Mouse (Mus musculus) inflammation-experienced regulatory T-cells, adult 6 months (primary cell): ENCODE measurements around the gene Adtrp. TPM values are rescaled to one million over a fixed set of nuclear protein-coding genes. Genes with fewer than 3 reads are reported as not detected.

Source experiments
- ATAC-seq: one replicate; pipeline ENCODE4 v1.8.0; 2017
- polyA plus RNA-seq, 3 experiments: library from polyadenylated mRNA; unstranded; fragments of 100-300 nt; shearing (Covaris generic); gene quantifications; one replicate each; pipeline ENCODE4 v1.2.1; 2017

The Adtrp gene
- polyA plus RNA-seq, 3 experiments from 2014 or later, result not detected

GRCm38 (mm10) chr13:41773812-41774376 is 73.6 kb downstream of the Adtrp start:
- peak; percentile 83 for ATAC-seq

DNA sequence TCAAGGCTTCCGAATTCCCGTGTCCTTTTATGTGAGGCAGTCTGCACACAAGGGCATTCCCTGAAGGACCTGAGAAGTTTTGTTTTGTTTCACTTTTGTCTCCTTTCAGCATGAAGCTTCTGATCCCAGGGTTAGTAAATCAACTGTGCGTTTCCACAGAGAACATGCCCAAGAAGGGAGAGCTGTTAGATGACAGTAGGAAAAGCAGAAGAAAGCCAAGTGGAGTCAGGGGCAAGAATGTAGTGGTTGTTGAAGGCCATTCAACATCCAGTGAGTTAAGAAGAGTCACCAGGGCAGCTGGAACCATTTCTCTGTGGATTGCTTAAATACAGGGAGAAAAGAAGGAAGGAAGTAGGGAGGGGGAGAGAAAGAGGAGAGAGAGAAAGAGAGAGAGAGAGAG is 76.4 kb downstream of the Adtrp start:
- no peak for ATAC-seq

- ATAC-seq, result no peak
Measured at GRCm38 (mm10) chr13:41767941-41768340, 79.5 kb downstream of the Adtrp start.

DNA sequence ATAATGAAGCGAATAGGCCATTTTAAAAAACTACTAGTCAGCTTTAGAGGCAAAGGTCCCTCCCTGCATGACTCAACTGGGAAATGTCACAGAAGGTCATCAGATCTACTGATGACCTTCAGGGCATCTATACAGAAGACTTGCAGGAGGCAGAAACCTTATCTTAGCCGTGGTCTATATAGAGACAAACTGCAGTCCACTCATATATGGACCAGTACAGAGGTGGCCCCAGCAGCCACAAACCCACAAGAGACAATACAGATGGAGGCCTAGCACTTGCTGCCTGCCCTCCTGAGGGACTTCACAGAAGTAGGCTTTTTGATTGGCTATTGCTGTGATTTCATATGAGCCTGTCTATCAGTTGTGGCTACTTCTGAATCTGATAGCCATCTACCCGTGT is 85.5 kb downstream of the Adtrp start:
- ATAC-seq, result no peak

GRCm38 (mm10) chr13:41760484-41760883 is 87.0 kb downstream of the Adtrp start:
- no peak for ATAC-seq

GRCm38 (mm10) chr13:41758550-41759465 is 88.7 kb downstream of the Adtrp start:
- ATAC-seq, result no peak

DNA sequence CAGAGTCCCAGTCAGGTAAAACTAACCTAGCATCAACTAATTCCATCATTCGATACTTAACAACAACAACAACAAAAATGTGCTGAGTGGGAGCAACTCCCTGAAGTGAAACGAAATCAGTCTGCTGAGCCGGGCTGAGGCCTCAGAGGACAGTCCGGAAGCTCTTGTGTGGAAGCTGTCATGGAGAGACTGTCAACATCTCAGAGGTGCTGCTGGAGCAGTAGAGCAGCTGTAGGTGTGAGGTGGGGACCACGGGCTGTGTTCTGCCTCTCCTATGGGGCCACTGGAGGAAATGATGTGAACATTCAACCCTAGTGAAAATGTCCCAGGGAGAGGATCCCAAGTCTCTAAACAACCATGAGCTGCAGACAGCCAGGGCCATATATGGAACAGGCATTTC is 94.4 kb downstream of the Adtrp start:
- no peak for ATAC-seq

GRCm38 (mm10) chr13:41750481-41750880 is 97.0 kb downstream of the Adtrp start:
- ATAC-seq, result no peak

DNA sequence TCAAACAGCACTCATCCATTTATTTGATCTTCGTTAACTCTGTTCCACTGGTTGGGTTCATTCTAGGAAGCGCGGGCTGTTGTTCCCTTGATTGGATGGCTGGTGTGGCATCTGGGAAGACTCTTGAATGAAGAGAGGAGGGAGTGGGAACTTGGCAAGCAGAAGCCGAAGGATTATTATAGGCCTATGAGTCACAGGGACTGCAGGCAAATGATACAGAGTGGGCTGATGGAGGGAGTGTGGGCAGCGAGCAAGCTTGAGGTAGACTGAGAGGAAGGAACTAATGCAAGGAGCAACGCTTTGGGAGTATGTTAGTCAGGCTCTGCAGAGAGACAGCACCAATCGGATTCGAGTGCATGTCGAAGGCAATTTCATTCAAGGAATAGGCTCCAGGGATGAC is 98.6 kb downstream of the Adtrp start:
- no peak for ATAC-seq

- ATAC-seq, result no peak
Measured at GRCm38 (mm10) chr13:41747691-41748090, 99.8 kb downstream of the Adtrp start.

- ATAC-seq, result peak; percentile 43
Measured at GRCm38 (mm10) chr13:41746971-41747615, 100.4 kb downstream of the Adtrp start.

GRCm38 (mm10) chr13:41740456-41741085 is 106.9 kb downstream of the Adtrp start:
- ATAC-seq, result no peak

GRCm38 (mm10) chr13:41737628-41738309 is 109.7 kb downstream of the Adtrp start:
- ATAC-seq, result no peak

DNA sequence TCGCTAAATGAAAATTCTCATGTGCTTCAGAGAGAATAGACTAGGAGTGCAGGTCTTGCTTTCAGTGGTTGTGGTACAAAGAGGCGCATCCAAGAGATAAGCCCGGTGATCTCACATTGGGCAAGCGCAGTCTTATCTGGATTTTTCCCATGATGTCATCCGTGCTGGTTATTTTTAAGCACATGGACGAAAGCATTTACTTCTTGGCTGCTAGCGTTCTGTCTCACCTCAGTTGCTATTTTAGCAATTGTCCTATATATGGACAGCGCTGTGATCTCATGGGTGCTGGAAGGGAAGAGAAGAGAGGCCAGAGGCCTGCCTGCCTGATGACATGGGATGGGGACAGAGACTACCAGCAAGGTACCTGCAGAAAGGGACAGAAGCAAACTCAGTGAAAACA is 117.8 kb downstream of the Adtrp start:
- no peak for ATAC-seq

DNA sequence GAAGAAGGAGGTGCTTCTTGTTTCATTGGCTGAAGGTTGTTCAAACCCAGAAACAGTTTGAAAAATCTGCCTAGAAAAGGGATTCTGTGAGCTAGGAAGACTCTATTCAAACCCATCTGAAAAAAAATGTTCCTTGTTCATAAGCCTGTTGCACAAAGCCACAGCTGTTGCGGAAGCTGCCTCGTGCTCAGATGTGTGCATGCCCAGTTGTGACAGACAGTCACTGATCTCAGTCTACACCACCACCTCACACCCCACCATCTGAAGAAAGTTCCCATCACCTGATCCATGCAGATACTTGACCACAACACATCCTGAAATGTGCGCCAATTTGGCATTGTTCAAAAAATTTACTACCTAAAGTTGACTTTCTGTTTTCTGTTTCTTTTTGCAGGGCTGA is 119.7 kb downstream of the Adtrp start:
- no peak for ATAC-seq

DNA sequence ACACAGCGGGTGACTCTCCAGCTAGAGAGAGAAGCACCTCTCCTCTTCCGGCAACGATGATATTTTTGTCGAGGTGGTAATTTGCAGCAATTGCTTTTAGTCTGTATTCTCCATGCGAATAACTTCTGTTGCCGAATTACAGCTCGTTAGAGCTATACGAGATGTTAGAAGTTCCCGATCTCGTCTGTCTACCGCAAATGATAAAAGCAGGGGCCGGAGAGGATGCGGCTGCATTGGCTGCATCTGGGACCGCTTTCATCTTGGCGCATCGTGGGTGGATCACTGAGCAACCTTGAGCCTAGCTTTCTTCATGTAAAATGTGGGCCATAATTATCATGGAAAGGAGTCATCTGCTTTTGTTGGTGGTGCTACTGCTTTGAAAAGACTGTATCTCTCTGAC is 128.2 kb downstream of the Adtrp start:
- ATAC-seq, result no peak

DNA sequence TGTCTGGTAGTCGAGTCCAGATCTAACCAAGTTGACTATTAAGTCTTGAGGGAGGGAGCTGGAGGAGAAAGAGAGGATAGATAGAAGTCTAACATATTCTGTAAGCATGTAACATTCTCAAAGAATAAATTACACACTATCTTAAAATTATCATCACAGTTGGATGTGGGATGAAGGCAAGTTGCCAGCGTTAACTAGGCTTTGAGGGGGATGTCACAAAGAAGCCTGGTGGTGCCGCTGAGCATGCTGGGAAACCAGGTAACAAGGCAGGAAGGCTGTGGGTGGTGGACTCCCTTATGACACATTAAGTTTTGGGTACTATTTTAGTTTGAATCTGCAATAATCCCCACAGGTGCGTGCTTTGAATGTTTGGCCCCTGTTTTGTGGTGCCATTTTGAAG is 129.4 kb downstream of the Adtrp start:
- no peak for ATAC-seq

Other genes starting within 250 kb of the Adtrp start
- 10 to 100 TPM in 2 of 3 experiments, 1 to 10 TPM in 1; 8.4 to 13.6 (median 11.5) TPM for gene Tmem170b, start 241.8 kb downstream of the Adtrp start, polyA plus RNA-seq
- 10 to 100 TPM; 10.7 to 17.4 (median 10.7) TPM for gene Hivep1, start 204.3 kb upstream of the Adtrp start, polyA plus RNA-seq